Mouse (Mus musculus) mesoderm, embryonic 11.5 days (tissue): ENCODE measurements around the gene Ube2g1.
"Not testable (repeated sequence)": the region's sequence is repeated elsewhere in the genome, so short reads cannot be mapped to it uniquely, and the experiment has no call there.

Experiments used
- DNase-seq: peaks from one replicate; pipeline ENCODE4 v3.0.0-alpha.2; 2012; ENCODE audit warnings: low read depth, low spot score

The Ube2g1 gene

GRCm38 (mm10) chr11:72597780-72598179 lies 9.3 kb upstream of the Ube2g1 start:
- DNase-seq = no peak

GRCm38 (mm10) chr11:72607469-72608070 lies 487 bp downstream of the Ube2g1 start:
- peak; percentile 80 for DNase-seq

- peak; percentile 97 for DNase-seq
Measured at GRCm38 (mm10) chr11:72608071-72608679, 1.1 kb downstream of the Ube2g1 start.

- DNase-seq = no peak
Measured at GRCm38 (mm10) chr11:72609242-72609641, 2.2 kb downstream of the Ube2g1 start.

- not testable (repeated sequence) for DNase-seq
Measured at GRCm38 (mm10) chr11:72614336-72614735, 7.3 kb downstream of the Ube2g1 start.

- DNase-seq = no peak
Measured at GRCm38 (mm10) chr11:72615931-72616330, 8.8 kb downstream of the Ube2g1 start.

GRCm38 (mm10) chr11:72618476-72618875 lies 11.4 kb downstream of the Ube2g1 start:
- no peak for DNase-seq

GRCm38 (mm10) chr11:72642730-72643129 lies 35.6 kb downstream of the Ube2g1 start:
- no peak for DNase-seq

GRCm38 (mm10) chr11:72645386-72645785 lies 38.3 kb downstream of the Ube2g1 start:
- no peak for DNase-seq

GRCm38 (mm10) chr11:72650347-72650746 lies 43.3 kb downstream of the Ube2g1 start:
- DNase-seq = no peak

GRCm38 (mm10) chr11:72659918-72660317 lies 52.8 kb downstream of the Ube2g1 start:
- DNase-seq = no peak

- no peak for DNase-seq
Measured at GRCm38 (mm10) chr11:72660359-72660758, 53.3 kb downstream of the Ube2g1 start.

GRCm38 (mm10) chr11:72664641-72665040 lies 57.6 kb downstream of the Ube2g1 start:
- no peak for DNase-seq

GRCm38 (mm10) chr11:72670634-72671033 lies 63.6 kb downstream of the Ube2g1 start:
- DNase-seq = no peak

GRCm38 (mm10) chr11:72671294-72671988 lies 64.4 kb downstream of the Ube2g1 start:
- DNase-seq = no peak

- no peak for DNase-seq
Measured at GRCm38 (mm10) chr11:72672438-72672837, 65.4 kb downstream of the Ube2g1 start.

GRCm38 (mm10) chr11:72675280-72675679 lies 68.2 kb downstream of the Ube2g1 start:
- DNase-seq = no peak

- DNase-seq = no peak
Measured at GRCm38 (mm10) chr11:72680726-72681125, 73.6 kb downstream of the Ube2g1 start.

- no peak for DNase-seq
Measured at GRCm38 (mm10) chr11:72683402-72683801, 76.3 kb downstream of the Ube2g1 start.

- no peak for DNase-seq
Measured at GRCm38 (mm10) chr11:72686697-72687096, 79.6 kb downstream of the Ube2g1 start.

GRCm38 (mm10) chr11:72688242-72688641 lies 81.2 kb downstream of the Ube2g1 start:
- DNase-seq = no peak

GRCm38 (mm10) chr11:72689115-72689514 lies 82.0 kb downstream of the Ube2g1 start:
- no peak for DNase-seq
